Mouse (Mus musculus) liver, embryonic 14.5 days (tissue): ENCODE measurements around the gene Fig4.

Source experiments
- CTCF ChIP-seq: IDR thresholded peaks from 2 replicates; pipeline ENCODE4 v1.5.1; 2016; ENCODE audit warnings: antibody characterized with exemption, low read depth, control low read depth
- EP300 ChIP-seq: IDR thresholded peaks from 2 replicates; pipeline ENCODE4 v1.6.1; 2016; ENCODE audit warnings: antibody characterized with exemption, low read depth

GRCm38 (mm10) chr10:41293019-41293418, 10.0 kb downstream of the Fig4 start:
- TF ChIP-seq EP300: no peak
- no peak for TF ChIP-seq CTCF
